Mouse (Mus musculus) kidney, embryonic 14.5 days (tissue): ENCODE measurements around the gene Lin7a. TPM values are rescaled to one million over a fixed set of nuclear protein-coding genes. Genes with fewer than 3 reads are reported as not detected.

ENCODE experiments used
- ATAC-seq: fragments of 200-750 bp; cut with Nextera tagmentation; 2 replicates; pipeline ENCODE4 v1.8.0; 2017; ENCODE audit warnings: moderate number of reproducible peaks, mild to moderate bottlenecking, moderate TSS enrichment, moderate library complexity; ENCODE audit not compliant: low FRiP score, low TSS enrichment
- H3K27ac ChIP-seq: fragments of 300-500 bp; sonication (generic); 2 replicates; pipeline ENCODE4 v1.5.1; 2014; ENCODE audit warnings: low read depth, mild to moderate bottlenecking, low read length, moderate library complexity, mixed read lengths
- H3K27me3 ChIP-seq: fragments of 300-500 bp; sonication (generic); 2 replicates; pipeline ENCODE4 v1.6.1; 2014; ENCODE audit warnings: mild to moderate bottlenecking, low read length; ENCODE audit not compliant: control insufficient read depth, insufficient read depth
- H3K36me3 ChIP-seq: fragments of 300-500 bp; sonication (generic); 2 replicates; pipeline ENCODE4 v1.6.1; 2014; ENCODE audit warnings: low read length, mixed read lengths; ENCODE audit not compliant: control insufficient read depth, insufficient read depth
- H3K4me1 ChIP-seq: fragments of 300-500 bp; sonication (generic); 2 replicates; pipeline ENCODE4 v1.6.1; 2014; ENCODE audit warnings: low read length, mixed read lengths; ENCODE audit not compliant: control insufficient read depth, insufficient read depth
- H3K4me2 ChIP-seq: fragments of 300-500 bp; sonication (generic); replicated peaks from 2 replicates; pipeline ENCODE4 v1.6.1; 2014; ENCODE audit warnings: low read depth, mild to moderate bottlenecking, low read length
- H3K4me3 ChIP-seq: fragments of 300-500 bp; sonication (generic); 2 replicates; pipeline ENCODE4 v1.5.1; 2014; ENCODE audit warnings: mild to moderate bottlenecking, low read length
- H3K9ac ChIP-seq: fragments of 300-500 bp; sonication (generic); 2 replicates; pipeline ENCODE4 v1.6.1; 2014; ENCODE audit warnings: low read depth, mild to moderate bottlenecking, low read length, moderate library complexity
- H3K9me3 ChIP-seq: fragments of 300-500 bp; sonication (generic); 2 replicates; pipeline ENCODE4 v1.6.1; 2016; ENCODE audit warnings: low read length; ENCODE audit not compliant: control insufficient read depth
- WGBS: fragments of 180-500 bp; shearing (Covaris S2); extraction: QIAGEN DNeasy Blood & Tissue Kit; methylation state at CpG from one replicate; pipeline ENCODE4 v1.1.7; 2014; 5-methylcytosine and 5-hydroxymethylcytosine counted together
- polyA plus RNA-seq: library from polyadenylated mRNA; unstranded; fragments of >200 nt; fragmentation: Nextera tagmentation; extraction: Ambion mirVana; gene quantifications from 2 replicates; pipeline ENCODE4 v1.2.1, GENCODE M21; 2014

Gene Lin7a
- 1.3 and 2.7 TPM in 2 replicates for polyA plus RNA-seq

- 3% methylated on average over 38 of the region's 38 CpGs for WGBS
- H3K27ac ChIP-seq = no peak within 1 kb of the TSS; the same call in 1 of the 2 replicates
- no peaks in the 10 kb centered on the region for H3K36me3 ChIP-seq
- H3K4me2 ChIP-seq = peak within 1 kb of the TSS; percentile 94
- H3K9me3 ChIP-seq = no peaks in the 10 kb centered on the region
- H3K4me3 ChIP-seq = peak within 1 kb of the TSS; percentile 62
- H3K4me1 ChIP-seq = 0 out of 2 replicates have a peak, but pooled peaks cover 3% of the 10 kb centered on the region
- peak within 1 kb of the TSS; percentile 58 for H3K9ac ChIP-seq
- 0 out of 2 replicates have a peak, but pooled peaks cover 5% of the 10 kb centered on the region for H3K27me3 ChIP-seq
- peak; percentile 77 for ATAC-seq
Observed at GRCm38 (mm10) chr10:107271321-107272130, at the start of gene Lin7a. Gene Lin7a, plus strand, starts transcription at chr10:107271686.

DNA sequence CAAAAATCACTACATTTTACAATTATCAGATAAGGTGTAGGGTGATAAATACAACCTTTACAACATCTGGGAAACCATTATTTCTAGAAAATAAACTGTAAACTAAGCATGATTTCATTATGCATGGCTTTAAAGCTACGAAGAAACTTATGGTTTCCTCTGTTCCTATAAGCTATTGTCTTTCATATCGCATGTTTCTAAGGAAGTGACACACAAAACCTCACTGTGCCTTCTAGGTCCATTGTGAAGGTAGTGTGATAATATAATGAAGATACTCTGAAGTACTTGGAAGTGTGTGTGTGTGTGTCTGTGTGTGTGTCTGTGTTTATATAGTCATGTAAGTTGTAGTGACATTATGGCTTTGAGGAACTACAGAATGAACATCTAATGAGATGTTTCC, 49.8 kb upstream of the Lin7a start:
- no peaks in the 10 kb centered on the region for H3K9me3 ChIP-seq
- H3K36me3 ChIP-seq = no peaks in the 10 kb centered on the region
- no peaks in the 10 kb centered on the region for H3K27me3 ChIP-seq
- no peak overlapping the region for H3K9ac ChIP-seq
- WGBS = 82% methylated on average over 2 of the region's 2 CpGs
- H3K27ac ChIP-seq = no peak overlapping the region
- H3K4me2 ChIP-seq = no peak overlapping the region
- no peaks in the 10 kb centered on the region for H3K4me1 ChIP-seq
- H3K4me3 ChIP-seq = no peak overlapping the region
- ATAC-seq = no peak

GRCm38 (mm10) chr10:107222406-107223185, 48.9 kb upstream of the Lin7a start:
- no peak for ATAC-seq
- H3K27ac ChIP-seq = no peak overlapping the region
- no peak overlapping the region for H3K4me3 ChIP-seq
- H3K36me3 ChIP-seq = no peaks in the 10 kb centered on the region
- H3K27me3 ChIP-seq = no peaks in the 10 kb centered on the region
- no peak overlapping the region for H3K9ac ChIP-seq
- H3K9me3 ChIP-seq = no peaks in the 10 kb centered on the region
- no peaks in the 10 kb centered on the region for H3K4me1 ChIP-seq
- H3K4me2 ChIP-seq = no peak overlapping the region
- WGBS = 84% methylated on average over 8 of the region's 8 CpGs

- H3K9ac ChIP-seq = no peak overlapping the region
- no peaks in the 10 kb centered on the region for H3K9me3 ChIP-seq
- no peaks in the 10 kb centered on the region for H3K27me3 ChIP-seq
- H3K4me2 ChIP-seq = no peak overlapping the region
- no peak for ATAC-seq
- H3K27ac ChIP-seq = no peak overlapping the region
- no peaks in the 10 kb centered on the region for H3K4me1 ChIP-seq
- H3K4me3 ChIP-seq = no peak overlapping the region
- H3K36me3 ChIP-seq = no peaks in the 10 kb centered on the region
- WGBS = 91% methylated on average over 3 of the region's 3 CpGs
Observed at GRCm38 (mm10) chr10:107223186-107223440, 48.4 kb upstream of the Lin7a start.

DNA sequence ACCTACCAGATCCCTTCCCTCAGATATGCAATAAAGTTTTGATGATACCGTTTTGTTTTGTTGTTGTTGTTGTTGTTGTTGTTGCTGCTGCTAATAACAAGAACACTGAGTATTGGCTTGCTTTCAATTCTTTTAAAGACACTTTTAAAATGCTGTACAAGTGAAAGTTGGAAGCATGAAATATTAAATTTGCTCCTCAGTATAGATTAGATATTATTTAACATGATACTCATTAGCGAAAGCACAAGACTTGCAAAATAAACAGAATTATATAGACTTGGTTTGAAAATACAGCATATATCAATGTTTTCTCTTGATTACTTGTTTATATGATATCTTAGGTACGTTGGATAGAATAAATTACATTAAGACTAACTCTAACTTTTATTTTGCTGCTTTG, 47.7 kb upstream of the Lin7a start:
- Histone ChIP-seq H3K9ac (no peak overlapping the region), H3K36me3 (no peaks in the 10 kb centered on the region), H3K4me3 (no peak overlapping the region), H3K4me2 (no peak overlapping the region), H3K27ac (no peak overlapping the region), H3K27me3 (no peaks in the 10 kb centered on the region), H3K9me3 (no peaks in the 10 kb centered on the region), H3K4me1 (no peaks in the 10 kb centered on the region)
- WGBS = 89% methylated on average over 3 of the region's 3 CpGs
- no peak for ATAC-seq

DNA sequence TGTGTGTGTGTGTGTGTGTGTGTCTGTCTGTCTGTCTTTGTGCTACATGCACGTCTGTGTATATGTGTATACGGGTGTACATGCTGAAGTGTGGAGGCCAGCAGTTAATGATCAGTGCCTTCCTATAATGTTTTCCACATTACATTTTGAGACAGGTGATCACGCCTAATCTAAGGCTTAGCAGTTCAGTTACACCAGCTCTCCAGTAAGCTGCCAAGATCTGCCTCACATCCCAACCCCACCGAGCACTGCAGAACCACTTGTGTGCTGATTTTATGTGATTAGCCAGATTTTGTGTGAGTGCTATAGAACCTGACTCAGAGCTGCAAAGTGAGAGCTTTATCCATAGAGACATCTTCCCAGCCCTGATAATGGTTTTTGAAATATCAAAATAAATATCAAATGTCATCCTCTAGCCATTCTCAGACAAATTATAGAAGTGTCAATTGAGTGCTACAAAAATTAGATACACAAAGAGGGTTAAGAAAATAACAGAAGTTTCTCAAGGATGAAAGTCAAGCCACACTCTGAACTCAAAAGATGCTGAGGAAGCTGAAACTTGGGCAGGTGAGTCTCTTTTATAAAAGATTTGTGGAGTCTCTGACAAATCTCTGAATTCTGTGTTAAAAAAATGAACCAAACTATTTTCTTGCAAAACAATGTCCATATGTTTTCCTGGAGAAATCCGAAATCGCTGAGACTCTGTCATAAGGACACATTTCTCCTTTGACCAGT, 46.7 kb upstream of the Lin7a start:
- no peaks in the 10 kb centered on the region for H3K36me3 ChIP-seq
- WGBS = 94% methylated on average over 6 of the region's 6 CpGs
- H3K4me3 ChIP-seq = no peak overlapping the region
- H3K9me3 ChIP-seq = no peaks in the 10 kb centered on the region
- ATAC-seq = no peak
- no peak overlapping the region for H3K27ac ChIP-seq
- no peak overlapping the region for H3K9ac ChIP-seq
- no peaks in the 10 kb centered on the region for H3K27me3 ChIP-seq
- H3K4me1 ChIP-seq = no peaks in the 10 kb centered on the region
- no peak overlapping the region for H3K4me2 ChIP-seq

GRCm38 (mm10) chr10:107225331-107225835, 46.1 kb upstream of the Lin7a start:
- H3K36me3 ChIP-seq = no peaks in the 10 kb centered on the region
- WGBS = 94% methylated on average over 4 of the region's 4 CpGs
- ATAC-seq = no peak
- no peak overlapping the region for H3K4me3 ChIP-seq
- no peaks in the 10 kb centered on the region for H3K27me3 ChIP-seq
- no peak overlapping the region for H3K9ac ChIP-seq
- no peak overlapping the region for H3K27ac ChIP-seq
- no peaks in the 10 kb centered on the region for H3K4me1 ChIP-seq
- no peaks in the 10 kb centered on the region for H3K9me3 ChIP-seq
- no peak overlapping the region for H3K4me2 ChIP-seq

- Histone ChIP-seq H3K36me3 (no peaks in the 10 kb centered on the region), H3K4me1 (no peaks in the 10 kb centered on the region), H3K27ac (no peak overlapping the region), H3K4me3 (no peak overlapping the region), H3K9me3 (no peaks in the 10 kb centered on the region), H3K27me3 (no peaks in the 10 kb centered on the region), H3K4me2 (no peak overlapping the region), H3K9ac (no peak overlapping the region)
- ATAC-seq = no peak
- 77% methylated on average over 4 of the region's 4 CpGs for WGBS
Observed at GRCm38 (mm10) chr10:107225871-107226270, 45.6 kb upstream of the Lin7a start.
